Mouse (Mus musculus) limb, embryonic 15.5 days (tissue): ENCODE data around the gene Dpyd. TPM values are rescaled to one million over a fixed set of nuclear protein-coding genes. Genes with fewer than 3 reads are reported as not detected.

Experiments
- ATAC-seq: fragments of 200-750 bp; cut with Nextera tagmentation; 2 replicates; pipeline ENCODE4 v1.8.0; 2017; ENCODE audit warnings: low read depth, moderate TSS enrichment; ENCODE audit not compliant: insufficient number of reproducible peaks, low FRiP score, low TSS enrichment
- H3K27ac ChIP-seq: fragments of 300-500 bp; sonication (generic); 2 replicates; pipeline ENCODE4 v1.5.1; 2015; ENCODE audit warnings: moderate library complexity, mild to moderate bottlenecking, inconsistent platforms
- H3K27me3 ChIP-seq: fragments of 300-500 bp; sonication (generic); 2 replicates; pipeline ENCODE4 v1.6.1; 2015; ENCODE audit warnings: inconsistent platforms
- H3K36me3 ChIP-seq: fragments of 300-500 bp; sonication (generic); 2 replicates; pipeline ENCODE4 v1.6.1; 2015; ENCODE audit warnings: inconsistent platforms
- H3K4me1 ChIP-seq: fragments of 300-500 bp; sonication (generic); 2 replicates; pipeline ENCODE4 v1.6.1; 2015; ENCODE audit warnings: inconsistent platforms
- H3K4me2 ChIP-seq: fragments of 300-500 bp; sonication (generic); 2 replicates; pipeline ENCODE4 v1.6.1; 2015; ENCODE audit warnings: mild to moderate bottlenecking, inconsistent platforms
- H3K4me3 ChIP-seq: fragments of 300-500 bp; sonication (generic); 2 replicates; pipeline ENCODE4 v1.5.1; 2015; ENCODE audit warnings: mild to moderate bottlenecking, inconsistent platforms
- H3K9ac ChIP-seq: fragments of 300-500 bp; sonication (generic); 2 replicates; pipeline ENCODE4 v1.6.1; 2015; ENCODE audit warnings: inconsistent platforms
- H3K9me3 ChIP-seq: fragments of 300-500 bp; sonication (generic); 2 replicates; pipeline ENCODE4 v1.6.1; 2016; ENCODE audit warnings: inconsistent platforms
- WGBS: fragments of 180-500 bp; shearing (Covaris S2); methylation state at CpG from one replicate; pipeline ENCODE4 v1.1.7; 2015; 5-methylcytosine and 5-hydroxymethylcytosine counted together
- polyA plus RNA-seq: library from polyadenylated mRNA; unstranded; fragments of >200 nt; fragmentation: Nextera tagmentation; extraction: Ambion mirVana; gene quantifications from 2 replicates; pipeline ENCODE4 v1.2.1, GENCODE M21; 2015

Gene Dpyd
- polyA plus RNA-seq, 1 experiment from 2014 or later, result 5.9 TPM

- no peak for ATAC-seq
- Histone ChIP-seq H3K27ac (no peak overlapping the region), H3K9ac (no peak overlapping the region), H3K4me3 (no peak overlapping the region), H3K9me3 (no peaks in the 10 kb centered on the region), H3K4me1 (no peaks in the 10 kb centered on the region), H3K36me3 (no peaks in the 10 kb centered on the region), H3K4me2 (no peak overlapping the region), H3K27me3 (no peaks in the 10 kb centered on the region)
- WGBS, result 94% methylated on average over 2 of the region's 2 CpGs
These were observed 718.7 kb downstream of the Dpyd start for GRCm38 (mm10) chr3:119280671-119281070.

GRCm38 (mm10) chr3:119314693-119315092 is 752.8 kb downstream of the Dpyd start:
- no peak overlapping the region for H3K9ac ChIP-seq
- no peak for ATAC-seq
- no peak overlapping the region for H3K4me2 ChIP-seq
- H3K36me3 ChIP-seq, result no peaks in the 10 kb centered on the region
- no peaks in the 10 kb centered on the region for H3K27me3 ChIP-seq
- no peaks in the 10 kb centered on the region for H3K4me1 ChIP-seq
- no peak overlapping the region for H3K4me3 ChIP-seq
- H3K9me3 ChIP-seq, result no peaks in the 10 kb centered on the region
- no peak overlapping the region for H3K27ac ChIP-seq
- 89% methylated on average over 3 of the region's 3 CpGs for WGBS

GRCm38 (mm10) chr3:119329063-119329462 is 767.1 kb downstream of the Dpyd start:
- no peak overlapping the region for H3K4me2 ChIP-seq
- no peak overlapping the region for H3K27ac ChIP-seq
- H3K4me3 ChIP-seq, result no peak overlapping the region
- H3K9me3 ChIP-seq, result no peaks in the 10 kb centered on the region
- WGBS, result 75% methylated on average over 7 of the region's 7 CpGs
- no peaks in the 10 kb centered on the region for H3K27me3 ChIP-seq
- no peak overlapping the region for H3K9ac ChIP-seq
- no peaks in the 10 kb centered on the region for H3K4me1 ChIP-seq
- no peak for ATAC-seq
- H3K36me3 ChIP-seq, result no peaks in the 10 kb centered on the region

GRCm38 (mm10) chr3:119333335-119334305 is 771.7 kb downstream of the Dpyd start:
- Histone ChIP-seq H3K4me3 (no peak overlapping the region), H3K9me3 (no peaks in the 10 kb centered on the region), H3K27me3 (no peaks in the 10 kb centered on the region), H3K9ac (no peak overlapping the region), H3K36me3 (no peaks in the 10 kb centered on the region), H3K4me1 (no peaks in the 10 kb centered on the region), H3K4me2 (no peak overlapping the region), H3K27ac (no peak overlapping the region)
- WGBS, result 53% methylated on average over 7 of the region's 7 CpGs
- no peak for ATAC-seq

GRCm38 (mm10) chr3:119361555-119362385 is 799.8 kb downstream of the Dpyd start:
- Histone ChIP-seq H3K27ac (no peak overlapping the region), H3K4me2 (no peak overlapping the region), H3K4me1 (no peaks in the 10 kb centered on the region), H3K9me3 (no peaks in the 10 kb centered on the region), H3K27me3 (no peaks in the 10 kb centered on the region), H3K36me3 (no peaks in the 10 kb centered on the region), H3K9ac (no peak overlapping the region), H3K4me3 (no peak overlapping the region)
- no peak for ATAC-seq
- WGBS, result 78% methylated on average over 13 of the region's 13 CpGs

- Histone ChIP-seq H3K27ac (no peak overlapping the region), H3K9me3 (no peaks in the 10 kb centered on the region), H3K4me2 (no peak overlapping the region), H3K36me3 (no peaks in the 10 kb centered on the region), H3K4me1 (no peaks in the 10 kb centered on the region), H3K27me3 (no peaks in the 10 kb centered on the region), H3K4me3 (no peak overlapping the region), H3K9ac (no peak overlapping the region)
- 74% methylated on average over 3 of the region's 3 CpGs for WGBS
- ATAC-seq, result no peak
These were observed 800.5 kb downstream of the Dpyd start for GRCm38 (mm10) chr3:119362392-119362791.

- Histone ChIP-seq H3K27ac (no peak overlapping the region), H3K9ac (no peak overlapping the region), H3K9me3 (no peaks in the 10 kb centered on the region), H3K4me2 (no peak overlapping the region), H3K36me3 (no peaks in the 10 kb centered on the region), H3K4me1 (no peaks in the 10 kb centered on the region), H3K27me3 (no peaks in the 10 kb centered on the region), H3K4me3 (no peak overlapping the region)
- ATAC-seq, result no peak
- 50% methylated on average over 2 of the region's 2 CpGs for WGBS
These were observed 807.0 kb downstream of the Dpyd start for GRCm38 (mm10) chr3:119368931-119369330.

GRCm38 (mm10) chr3:119381119-119381518 is 819.2 kb downstream of the Dpyd start:
- Histone ChIP-seq H3K4me2 (no peak overlapping the region), H3K36me3 (no peaks in the 10 kb centered on the region), H3K9me3 (no peaks in the 10 kb centered on the region), H3K4me3 (no peak overlapping the region), H3K27me3 (no peaks in the 10 kb centered on the region), H3K4me1 (no peaks in the 10 kb centered on the region), H3K9ac (no peak overlapping the region), H3K27ac (no peak overlapping the region)
- 53% methylated on average over 1 of the region's 1 CpGs for WGBS
- ATAC-seq, result no peak

GRCm38 (mm10) chr3:119382395-119382794 is 820.5 kb downstream of the Dpyd start:
- no peak for ATAC-seq
- H3K4me1 ChIP-seq, result no peaks in the 10 kb centered on the region
- 79% methylated on average over 1 of the region's 1 CpGs for WGBS

GRCm38 (mm10) chr3:119387332-119388105 is 825.6 kb downstream of the Dpyd start:
- Histone ChIP-seq H3K9me3 (no peaks in the 10 kb centered on the region), H3K27me3 (no peaks in the 10 kb centered on the region), H3K4me1 (no peaks in the 10 kb centered on the region), H3K9ac (no peak overlapping the region), H3K36me3 (no peaks in the 10 kb centered on the region), H3K4me2 (no peak overlapping the region), H3K27ac (no peak overlapping the region), H3K4me3 (no peak overlapping the region)
- 82% methylated on average over 26 of the region's 26 CpGs for WGBS
- no peak for ATAC-seq

More at GRCm38 (mm10) chr3:119382395-119382794, 820.5 kb downstream of the Dpyd start:
- Histone ChIP-seq H3K4me3 (no peak overlapping the region), H3K27ac (no peak overlapping the region), H3K4me2 (no peak overlapping the region), H3K9me3 (no peaks in the 10 kb centered on the region), H3K27me3 (no peaks in the 10 kb centered on the region), H3K36me3 (no peaks in the 10 kb centered on the region), H3K9ac (no peak overlapping the region)

- H3K4me2 ChIP-seq, result no peak overlapping the region
- no peaks in the 10 kb centered on the region for H3K27me3 ChIP-seq
- 61% methylated on average over 5 of the region's 5 CpGs for WGBS
- H3K9me3 ChIP-seq, result no peaks in the 10 kb centered on the region
- no peak overlapping the region for H3K27ac ChIP-seq
- no peak overlapping the region for H3K4me3 ChIP-seq
- no peak for ATAC-seq
- no peak overlapping the region for H3K9ac ChIP-seq
- H3K36me3 ChIP-seq, result no peaks in the 10 kb centered on the region
- H3K4me1 ChIP-seq, result no peaks in the 10 kb centered on the region
These were observed 835.3 kb downstream of the Dpyd start for GRCm38 (mm10) chr3:119397205-119397604.
